ENCODE assay signal across 27 mouse cellular contexts in genomic region chr15:3349306-3350064, GRCm38 (mm10). TPM values are rescaled to one million over a fixed set of nuclear protein-coding genes. Genes with fewer than 3 reads are reported as not detected.
DNase-seq lines count a peak whose midpoint lies in the region; ATAC-seq and TF ChIP-seq lines count a peak whose summit lies in the region.
"Had no signal": no experiment of that assay in that cellular context is flagged by ENCODE, and none has a peak within 500 bp of the region (broad histone marks: within the 10 kb centered on the region; RNA-seq: fewer than 3 reads in every experiment).

No protein-coding gene starts in this region.

- no peaks in the 10 kb centered on the region for H3K9me3 ChIP-seq in hindbrain, embryonic 11.5 days (ENCODE audit: control insufficient read depth, low read length)
- H3K9me3 ChIP-seq in hindbrain, embryonic 16.5 days (ENCODE audit: control insufficient read depth, low read length) = no peaks in the 10 kb centered on the region
- H3K9me3 ChIP-seq in midbrain, embryonic 12.5 days = no peaks in the 10 kb centered on the region
- H3K9me3 ChIP-seq in midbrain, embryonic 16.5 days (replicated peaks; ENCODE audit: control insufficient read depth, low read length, poor library complexity, severe bottlenecking) = no peaks in the 10 kb centered on the region
- no peaks in the 10 kb centered on the region for H3K9me3 ChIP-seq in midbrain, embryonic 14.5 days (ENCODE audit: control insufficient read depth, low read length)
- no peaks in the 10 kb centered on the region for H3K9me3 ChIP-seq in midbrain, postnatal 0 days (ENCODE audit: low read length)
- H3K9me3 ChIP-seq: embryonic facial prominence, embryonic 13.5 days; embryonic facial prominence, embryonic 15.5 days; forebrain, embryonic 10.5 days; forebrain, embryonic 12.5 days had no signal

- H3K36me3 ChIP-seq in hindbrain, embryonic 11.5 days (ENCODE audit: control insufficient read depth, insufficient read depth, low read length) = no peaks in the 10 kb centered on the region
- no peaks in the 10 kb centered on the region for H3K36me3 ChIP-seq in hindbrain, embryonic 16.5 days (ENCODE audit: control insufficient read depth, insufficient read depth, low read length)
- H3K36me3 ChIP-seq in midbrain, embryonic 12.5 days = no peaks in the 10 kb centered on the region
- no peaks in the 10 kb centered on the region for H3K36me3 ChIP-seq in midbrain, embryonic 16.5 days (ENCODE audit: control insufficient read depth, insufficient read depth, low read length)
- H3K36me3 ChIP-seq in midbrain, embryonic 14.5 days (ENCODE audit: control insufficient read depth, insufficient read depth, low read length) = no peaks in the 10 kb centered on the region
- H3K36me3 ChIP-seq in midbrain, postnatal 0 days (ENCODE audit: insufficient read depth, low read length) = no peaks in the 10 kb centered on the region
- no peaks in the 10 kb centered on the region for H3K36me3 ChIP-seq in thymus, adult 2 months (ENCODE audit: control insufficient read depth, insufficient read depth, low read length)
- H3K36me3 ChIP-seq: embryonic facial prominence, embryonic 13.5 days; embryonic facial prominence, embryonic 15.5 days; forebrain, embryonic 10.5 days; forebrain, embryonic 12.5 days had no signal

- no peaks in the 10 kb centered on the region for H3K4me1 ChIP-seq in hindbrain, embryonic 11.5 days (replicated peaks; ENCODE audit: control insufficient read depth, insufficient read depth, low read length)
- H3K4me1 ChIP-seq in hindbrain, embryonic 16.5 days (ENCODE audit: control insufficient read depth, insufficient read depth, low read depth, low read length) = no peaks in the 10 kb centered on the region
- no peaks in the 10 kb centered on the region for H3K4me1 ChIP-seq in midbrain, embryonic 12.5 days
- H3K4me1 ChIP-seq in midbrain, embryonic 16.5 days (ENCODE audit: control insufficient read depth, insufficient read depth, low read length) = no peaks in the 10 kb centered on the region
- no peaks in the 10 kb centered on the region for H3K4me1 ChIP-seq in midbrain, embryonic 14.5 days (ENCODE audit: control insufficient read depth, insufficient read depth, low read length)
- no peaks in the 10 kb centered on the region for H3K4me1 ChIP-seq in midbrain, postnatal 0 days (ENCODE audit: insufficient read depth, low read length)
- H3K4me1 ChIP-seq in thymus, adult 2 months (replicated peaks; ENCODE audit: control insufficient read depth, insufficient read depth, low read length) = no peaks in the 10 kb centered on the region
- H3K4me1 ChIP-seq: embryonic facial prominence, embryonic 13.5 days; embryonic facial prominence, embryonic 15.5 days; forebrain, embryonic 10.5 days; forebrain, embryonic 12.5 days had no signal

- H3K4me2 ChIP-seq in hindbrain, embryonic 11.5 days (replicated peaks; ENCODE audit: low read depth, low read length) = no peak overlapping the region
- H3K4me2 ChIP-seq in hindbrain, embryonic 16.5 days (ENCODE audit: low read length) = no peak overlapping the region
- no peak overlapping the region for H3K4me2 ChIP-seq in midbrain, embryonic 12.5 days (replicated peaks)
- H3K4me2 ChIP-seq in midbrain, embryonic 16.5 days (ENCODE audit: low read length) = no peak overlapping the region
- no peak overlapping the region for H3K4me2 ChIP-seq in midbrain, embryonic 14.5 days (ENCODE audit: low read length)
- no peak overlapping the region for H3K4me2 ChIP-seq in midbrain, postnatal 0 days (ENCODE audit: low read depth, low read length, poor library complexity, severe bottlenecking)
- H3K4me2 ChIP-seq: embryonic facial prominence, embryonic 13.5 days; embryonic facial prominence, embryonic 15.5 days; forebrain, embryonic 12.5 days had no signal

- no peak for DNase-seq in hindbrain, embryonic 11.5 days (ENCODE audit: low spot score)
- peak; percentile 6 for DNase-seq in midbrain, embryonic 14.5 days
- DNase-seq in midbrain, postnatal 0 days (ENCODE audit: low spot score) = no peak
- DNase-seq in thymus, adult 2 months = no peak
- DNase-seq: adrenal gland, adult 2 months; adrenal gland, postnatal 10 days; adrenal gland, postnatal 25 days; cerebellum, adult 11-12 months; cerebellum, adult 2 months; cerebellum, adult 9-10 months; cerebellum, postnatal 10 days; cerebellum, postnatal 25 days; embryo, embryonic 11 days had no signal

- no peak overlapping the region for H3K9ac ChIP-seq in hindbrain, embryonic 11.5 days (ENCODE audit: low read depth, low read length)
- H3K9ac ChIP-seq in hindbrain, embryonic 16.5 days (ENCODE audit: low read depth, low read length) = no peak overlapping the region
- no peak overlapping the region for H3K9ac ChIP-seq in midbrain, embryonic 12.5 days (replicated peaks)
- H3K9ac ChIP-seq in midbrain, embryonic 16.5 days (ENCODE audit: low read depth, low read length) = no peak overlapping the region
- no peak overlapping the region for H3K9ac ChIP-seq in midbrain, embryonic 14.5 days (replicated peaks; ENCODE audit: low read length)
- H3K9ac ChIP-seq in midbrain, postnatal 0 days (replicated peaks; ENCODE audit: low read length, poor library complexity, severe bottlenecking) = no peak overlapping the region
- H3K9ac ChIP-seq: embryonic facial prominence, embryonic 13.5 days; embryonic facial prominence, embryonic 15.5 days; forebrain, embryonic 12.5 days had no signal

- TF ChIP-seq POLR2A in thymus, adult 2 months (IDR thresholded peaks at IDR 0.05; ENCODE audit: control insufficient read depth, extremely low read depth, insufficient read depth, low read length, poor library complexity) = no peak

- TF ChIP-seq CTCF in midbrain, postnatal 0 days (IDR thresholded peaks at IDR 0.05) = no peak
- no peak for TF ChIP-seq CTCF in thymus, adult 2 months (IDR thresholded peaks at IDR 0.05; ENCODE audit: borderline replicate concordance, control insufficient read depth, extremely low read depth, insufficient read depth, low read length, poor library complexity)

- H3K27ac ChIP-seq in hindbrain, embryonic 11.5 days (ENCODE audit: low read depth, low read length) = no peak overlapping the region
- H3K27ac ChIP-seq in hindbrain, embryonic 16.5 days (ENCODE audit: low read depth, low read length) = no peak overlapping the region
- no peak overlapping the region for H3K27ac ChIP-seq in midbrain, embryonic 12.5 days (replicated peaks)
- H3K27ac ChIP-seq in midbrain, embryonic 16.5 days (ENCODE audit: low read length) = no peak overlapping the region
- no peak overlapping the region for H3K27ac ChIP-seq in midbrain, embryonic 14.5 days (replicated peaks; ENCODE audit: low read depth, low read length)
- no peak overlapping the region for H3K27ac ChIP-seq in midbrain, postnatal 0 days (ENCODE audit: low read depth, low read length)
- no peak overlapping the region for H3K27ac ChIP-seq in thymus, adult 2 months (ENCODE audit: control insufficient read depth, insufficient read depth, low read length)
- H3K27ac ChIP-seq: embryonic facial prominence, embryonic 13.5 days; embryonic facial prominence, embryonic 15.5 days; forebrain, embryonic 10.5 days; forebrain, embryonic 12.5 days had no signal

- ATAC-seq in hindbrain, embryonic 11.5 days (ENCODE audit: low FRiP score) = peak; percentile 43; the same call in 1 of the 2 replicates
- ATAC-seq in hindbrain, embryonic 16.5 days = no peak
- ATAC-seq in midbrain, embryonic 12.5 days (ENCODE audit: low FRiP score, low read depth) = peak; percentile 86
- no peak for ATAC-seq in midbrain, embryonic 16.5 days
- no peak for ATAC-seq in midbrain, embryonic 14.5 days (ENCODE audit: low FRiP score, low TSS enrichment)
- ATAC-seq in midbrain, postnatal 0 days (ENCODE audit: low FRiP score) = no peak
- 0 out of 2 replicates have a peak, but pooled peaks have one; percentile 25 for ATAC-seq in common myeloid progenitor, adult 5-6 weeks (replicated peaks; ENCODE audit: low read depth, poor library complexity, severe bottlenecking)
- ATAC-seq: forebrain, embryonic 14.5 days; forebrain, embryonic 16.5 days had no signal

- no peaks in the 10 kb centered on the region for H3K27me3 ChIP-seq in hindbrain, embryonic 11.5 days (ENCODE audit: control insufficient read depth, insufficient read depth, low read length)
- H3K27me3 ChIP-seq in hindbrain, embryonic 16.5 days (replicated peaks; ENCODE audit: control insufficient read depth, insufficient read depth, low read length) = no peaks in the 10 kb centered on the region
- no peaks in the 10 kb centered on the region for H3K27me3 ChIP-seq in midbrain, embryonic 12.5 days
- no peaks in the 10 kb centered on the region for H3K27me3 ChIP-seq in midbrain, embryonic 16.5 days (ENCODE audit: control insufficient read depth, insufficient read depth, low read depth, low read length)
- H3K27me3 ChIP-seq in midbrain, embryonic 14.5 days (ENCODE audit: control insufficient read depth, insufficient read depth, low read length) = no peaks in the 10 kb centered on the region
- no peaks in the 10 kb centered on the region for H3K27me3 ChIP-seq in midbrain, postnatal 0 days (ENCODE audit: insufficient read depth, low read length)
- H3K27me3 ChIP-seq in thymus, adult 2 months (ENCODE audit: control insufficient read depth, insufficient read depth, low read length) = no peaks in the 10 kb centered on the region
- H3K27me3 ChIP-seq: embryonic facial prominence, embryonic 13.5 days; embryonic facial prominence, embryonic 15.5 days; forebrain, embryonic 12.5 days had no signal

- no peak overlapping the region for H3K4me3 ChIP-seq in hindbrain, embryonic 11.5 days (ENCODE audit: low read depth, low read length)
- no peak overlapping the region for H3K4me3 ChIP-seq in hindbrain, embryonic 16.5 days (ENCODE audit: low read length)
- no peak overlapping the region for H3K4me3 ChIP-seq in midbrain, embryonic 12.5 days
- H3K4me3 ChIP-seq in midbrain, embryonic 16.5 days (ENCODE audit: low read depth, low read length) = no peak overlapping the region
- H3K4me3 ChIP-seq in midbrain, embryonic 14.5 days (replicated peaks; ENCODE audit: low read depth, low read length) = no peak overlapping the region
- H3K4me3 ChIP-seq in midbrain, postnatal 0 days (ENCODE audit: low read depth, low read length) = no peak overlapping the region
- no peak overlapping the region for H3K4me3 ChIP-seq in thymus, adult 2 months (ENCODE audit: control insufficient read depth, insufficient read depth, low read length)
- H3K4me3 ChIP-seq: embryonic facial prominence, embryonic 13.5 days; embryonic facial prominence, embryonic 15.5 days; erythroblast, embryonic 14.5 days; forebrain, embryonic 10.5 days; forebrain, embryonic 12.5 days had no signal

- 51% methylated on average over 6 of the region's 6 CpGs for WGBS in hindbrain, embryonic 11.5 days
- WGBS in hindbrain, embryonic 16.5 days = 26% methylated on average over 6 of the region's 6 CpGs
- WGBS in midbrain, embryonic 12.5 days = 36% methylated on average over 6 of the region's 6 CpGs
- 16% methylated on average over 6 of the region's 6 CpGs for WGBS in midbrain, embryonic 16.5 days
- WGBS in midbrain, embryonic 14.5 days = 15% methylated on average over 6 of the region's 6 CpGs
- WGBS in midbrain, postnatal 0 days = 18% methylated on average over 6 of the region's 6 CpGs
- 77% methylated on average over 6 of the region's 6 CpGs for WGBS in thymus, adult 2 months

RNA-seq across cellular contexts. Expression of gene Ccdc152, which starts 46.2 kb away (rescaled TPM):
- polyA plus RNA-seq in hindbrain, embryonic 11.5 days (2014; fragmentation: Nextera tagmentation; extraction: Ambion mirVana) = 0.18 TPM in 1 of 2 replicates, not detected in the other
- polyA plus RNA-seq in hindbrain, embryonic 16.5 days (2015; fragmentation: Nextera tagmentation; extraction: Ambion mirVana) = 0.25 and 0.27 TPM in 2 replicates
- polyA plus RNA-seq in midbrain, embryonic 12.5 days (2016; fragmentation: Nextera tagmentation; extraction: Ambion mirVana) = 0.22 TPM in 1 of 2 replicates, not detected in the other
- 0.17 TPM in 1 of 2 replicates, not detected in the other for polyA plus RNA-seq in midbrain, embryonic 16.5 days (2015; fragmentation: Nextera tagmentation; extraction: Ambion mirVana)
- 0.17 TPM in 1 of 2 replicates, not detected in the other for polyA plus RNA-seq in midbrain, embryonic 14.5 days (2014; fragmentation: Nextera tagmentation; extraction: Ambion mirVana)
- total RNA-seq in midbrain, postnatal 0 days (2014; rRNA removed) = not detected in 2 replicates
- polyA plus RNA-seq in midbrain, postnatal 0 days (2015; fragmentation: Nextera tagmentation; extraction: Ambion mirVana) = 0.42 and 0.61 TPM in 2 replicates
- 0.91 and 1.1 TPM in 2 replicates for total RNA-seq in common myeloid progenitor, adult 5-6 weeks (2017)
- 0.22 and 0.80 TPM in 2 replicates for polyA plus RNA-seq in thymus, adult 2 months (2012; rRNA removed)
- total RNA-seq: adrenal gland, adult 2 months; adrenal gland, postnatal 10 days; adrenal gland, postnatal 25 days; MEL had no signal
- polyA plus RNA-seq: adrenal gland, adult 2 months; C2C12; embryonic facial prominence, embryonic 11.5 days; embryonic facial prominence, embryonic 13.5 days; embryonic facial prominence, embryonic 15.5 days; erythroblast, embryonic 14.5 days; forebrain, embryonic 16.5 days had no signal

Comparison
In these comparisons a context has a peak if more than half of its experiments do, and no peak if none do; other contexts are left out.
1. ATAC-seq: peak in hindbrain, embryonic 11.5 days (single experiment), midbrain, embryonic 12.5 days (single experiment) and common myeloid progenitor, adult 5-6 weeks (single experiment); none in hindbrain, embryonic 16.5 days (single experiment), midbrain, embryonic 16.5 days (single experiment), midbrain, embryonic 14.5 days (single experiment) and midbrain, postnatal 0 days (single experiment).